Mouse (Mus musculus) heart, postnatal 0 days (tissue): ENCODE data around the gene Cckbr.

Source experiments
- CTCF ChIP-seq: IDR thresholded peaks from 2 replicates; pipeline ENCODE4 v1.5.1; 2016; ENCODE audit warnings: antibody characterized with exemption, control low read depth, low read depth
- EP300 ChIP-seq: IDR thresholded peaks from 2 replicates; pipeline ENCODE4 v1.6.1; 2016; ENCODE audit warnings: antibody characterized with exemption, low read depth

- TF ChIP-seq EP300 (no peak), CTCF (no peak)
Observed at GRCm38 (mm10) chr7:105437979-105438772, 12.6 kb downstream of the Cckbr start.
